In genomic region chr8:64336546-64336945, GRCm38 (mm10) we compare ENCODE assay signal across 24 mouse cellular contexts.
"Had no signal": no experiment of that assay in that cellular context is flagged by ENCODE, and none has a peak within 500 bp of the region (broad histone marks: within the 10 kb centered on the region; RNA-seq: fewer than 3 reads in every experiment).

No protein-coding gene starts in this region.

- H3K9me3 ChIP-seq: limb, embryonic 10.5 days; limb, embryonic 13.5 days; liver, embryonic 12.5 days; liver, embryonic 15.5 days; lung, embryonic 15.5 days; megakaryocyte, embryonic 14.5 days; midbrain, embryonic 10.5 days; midbrain, embryonic 13.5 days; neural tube, embryonic 13.5 days; stomach, embryonic 15.5 days had no signal

- H3K4me2 ChIP-seq: limb, embryonic 13.5 days; liver, embryonic 12.5 days; liver, embryonic 15.5 days; lung, embryonic 15.5 days; midbrain, embryonic 13.5 days; neural tube, embryonic 13.5 days; stomach, embryonic 15.5 days had no signal

- H3K36me3 ChIP-seq: limb, embryonic 10.5 days; limb, embryonic 13.5 days; liver, embryonic 12.5 days; liver, embryonic 15.5 days; lung, embryonic 15.5 days; midbrain, embryonic 10.5 days; midbrain, embryonic 13.5 days; neural tube, embryonic 13.5 days; stomach, embryonic 15.5 days had no signal

- H3K9ac ChIP-seq: limb, embryonic 13.5 days; liver, embryonic 12.5 days; liver, embryonic 15.5 days; lung, embryonic 15.5 days; midbrain, embryonic 13.5 days; neural tube, embryonic 13.5 days; stomach, embryonic 15.5 days had no signal

- H3K27me3 ChIP-seq: limb, embryonic 13.5 days; liver, embryonic 12.5 days; liver, embryonic 15.5 days; lung, embryonic 15.5 days; megakaryocyte, embryonic 14.5 days; midbrain, embryonic 13.5 days; neural tube, embryonic 13.5 days; stomach, embryonic 15.5 days had no signal

- H3K4me3 ChIP-seq: layer of hippocampus, adult 2 months; limb, embryonic 10.5 days; limb, embryonic 13.5 days; liver, embryonic 12.5 days; liver, embryonic 15.5 days; lung, embryonic 15.5 days; megakaryocyte, embryonic 14.5 days; midbrain, embryonic 10.5 days; midbrain, embryonic 13.5 days; myocyte; neural tube, embryonic 13.5 days; stomach, embryonic 15.5 days had no signal

- H3K27ac ChIP-seq: kidney, postnatal 0 days; layer of hippocampus, adult 2 months; limb, embryonic 10.5 days; limb, embryonic 13.5 days; liver, embryonic 12.5 days; liver, embryonic 15.5 days; lung, embryonic 15.5 days; midbrain, embryonic 10.5 days; midbrain, embryonic 13.5 days; neural tube, embryonic 13.5 days; stomach, embryonic 15.5 days had no signal

- ATAC-seq: liver, embryonic 12.5 days; midbrain, embryonic 13.5 days; midbrain, embryonic 16.5 days had no signal

- DNase-seq: kidney, postnatal 25 days; layer of hippocampus, adult 9-11 months; liver; lung, adult 18-20 months; lung, postnatal 10 days; lung, postnatal 36 days; retina, postnatal 1 day; right cerebral cortex, postnatal 25 days; spleen, adult 18-20 months; thymus, postnatal 25 days had no signal

- H3K4me1 ChIP-seq: liver, embryonic 12.5 days; liver, embryonic 15.5 days; lung, embryonic 15.5 days; midbrain, embryonic 10.5 days; midbrain, embryonic 13.5 days; neural tube, embryonic 13.5 days; stomach, embryonic 15.5 days had no signal
